Mouse (Mus musculus): ENCODE results near the gene Gm13272. TPM values are rescaled to one million over a fixed set of nuclear protein-coding genes. Genes with fewer than 3 reads are reported as not detected.
A peak's percentile ranks its signal among the peaks of the same experiment; 100 is the strongest.
"Not testable (repeated sequence)": the region's sequence is repeated elsewhere in the genome, so short reads cannot be mapped to it uniquely, and the experiment has no call there.

The Gm13272 gene
- total RNA-seq (2014; rRNA removed; ENCODE audit: low replicate concordance) (not detected in 2 replicates), polyA plus RNA-seq (2015; fragmentation: Nextera tagmentation; extraction: Ambion mirVana) (not detected in 2 replicates)

DNA sequence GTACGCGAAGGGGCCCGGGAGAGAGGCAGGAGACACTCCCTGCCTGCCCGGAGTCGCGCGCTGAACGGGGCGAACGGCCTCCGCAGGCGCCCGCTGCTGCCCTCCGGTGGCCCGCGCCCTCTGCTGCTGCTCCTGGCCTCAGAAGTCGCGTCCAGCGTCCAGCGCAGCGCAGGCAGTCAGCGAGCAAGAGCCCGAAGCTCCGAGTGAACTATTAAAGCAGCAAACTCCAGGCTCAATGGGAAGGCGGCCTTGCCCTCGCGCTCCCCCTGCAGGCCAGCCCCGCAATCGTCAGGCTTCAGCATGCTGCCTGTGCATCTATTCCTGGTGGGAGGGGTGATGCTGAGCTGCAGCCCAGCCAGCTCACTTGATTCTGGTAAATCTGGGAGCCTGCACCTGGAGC lies at the start of gene Gm13272:
Gene Gm13272 (plus strand): TSS at position 301 of the 400 bp plus-strand sequence.
- not testable (repeated sequence) for ATAC-seq (ENCODE audit: insufficient read depth, low read depth); H3K4me1 ChIP-seq (ENCODE audit: control insufficient read depth, insufficient read depth); H3K36me3 ChIP-seq (replicated peaks; ENCODE audit: control insufficient read depth, insufficient read depth, low read length); H3K27ac ChIP-seq (ENCODE audit: low read depth); H3K9me3 ChIP-seq (replicated peaks; ENCODE audit: control insufficient read depth, low read length); H3K27me3 ChIP-seq (ENCODE audit: control insufficient read depth, insufficient read depth, low read length); H3K4me3 ChIP-seq (ENCODE audit: low read depth, low read length); H3K4me2 ChIP-seq (ENCODE audit: low read depth, low read length); DNase-seq (ENCODE audit: low spot score); H3K9ac ChIP-seq (replicated peaks; ENCODE audit: low read depth, low read length)
- no CpG with 5 or more reads among the region's 29 CpGs for WGBS

- Histone ChIP-seq H3K4me2 (ENCODE audit: low read depth, low read length) (no peak overlapping the region), H3K4me3 (ENCODE audit: low read depth, low read length) (no peak overlapping the region), H3K36me3 (replicated peaks; ENCODE audit: control insufficient read depth, insufficient read depth, low read length) (no peaks in the 10 kb centered on the region), H3K27ac (ENCODE audit: low read depth) (no peak overlapping the region), H3K9ac (replicated peaks; ENCODE audit: low read depth, low read length) (no peak overlapping the region), H3K4me1 (ENCODE audit: control insufficient read depth, insufficient read depth) (no peaks in the 10 kb centered on the region), H3K27me3 (ENCODE audit: control insufficient read depth, insufficient read depth, low read length) (no peaks in the 10 kb centered on the region), H3K9me3 (replicated peaks; ENCODE audit: control insufficient read depth, low read length) (no peaks in the 10 kb centered on the region)
- ATAC-seq (ENCODE audit: insufficient read depth, low read depth), result no peak
- WGBS, result 6% methylated on average over 2 of the region's 2 CpGs
- peak; percentile 61 for DNase-seq (ENCODE audit: low spot score)
- TF ChIP-seq EP300 (IDR thresholded peaks at IDR 0.05; ENCODE audit: low read depth) (no peak), CTCF (IDR thresholded peaks at IDR 0.05; ENCODE audit: low read depth) (peak; percentile 92)
Observed at GRCm38 (mm10) chr4:88738480-88738879, 41.2 kb upstream of the Gm13272 start.

GRCm38 (mm10) chr4:88739036-88739435 lies 40.6 kb upstream of the Gm13272 start:
- ATAC-seq (ENCODE audit: insufficient read depth, low read depth) (no peak), DNase-seq (ENCODE audit: low spot score) (no peak)
- no peaks in the 10 kb centered on the region for H3K36me3 ChIP-seq (replicated peaks; ENCODE audit: control insufficient read depth, insufficient read depth, low read length)
- TF ChIP-seq CTCF (IDR thresholded peaks at IDR 0.05; ENCODE audit: low read depth) (no peak), EP300 (IDR thresholded peaks at IDR 0.05; ENCODE audit: low read depth) (no peak)
- no peaks in the 10 kb centered on the region for H3K4me1 ChIP-seq (ENCODE audit: control insufficient read depth, insufficient read depth)
- H3K27ac ChIP-seq (ENCODE audit: low read depth), result no peak overlapping the region
- 88% methylated on average over 6 of the region's 6 CpGs for WGBS
- no peak overlapping the region for H3K9ac ChIP-seq (replicated peaks; ENCODE audit: low read depth, low read length)
- no peak overlapping the region for H3K4me2 ChIP-seq (ENCODE audit: low read depth, low read length)
- no peaks in the 10 kb centered on the region for H3K9me3 ChIP-seq (replicated peaks; ENCODE audit: control insufficient read depth, low read length)
- H3K4me3 ChIP-seq (ENCODE audit: low read depth, low read length), result no peak overlapping the region
- H3K27me3 ChIP-seq (ENCODE audit: control insufficient read depth, insufficient read depth, low read length), result no peaks in the 10 kb centered on the region

- Histone ChIP-seq H3K9me3 (replicated peaks; ENCODE audit: control insufficient read depth, low read length) (no peaks in the 10 kb centered on the region), H3K36me3 (replicated peaks; ENCODE audit: control insufficient read depth, insufficient read depth, low read length) (no peaks in the 10 kb centered on the region), H3K27ac (ENCODE audit: low read depth) (no peak overlapping the region), H3K4me1 (ENCODE audit: control insufficient read depth, insufficient read depth) (no peaks in the 10 kb centered on the region), H3K9ac (replicated peaks; ENCODE audit: low read depth, low read length) (no peak overlapping the region), H3K4me3 (ENCODE audit: low read depth, low read length) (no peak overlapping the region), H3K27me3 (ENCODE audit: control insufficient read depth, insufficient read depth, low read length) (no peaks in the 10 kb centered on the region), H3K4me2 (ENCODE audit: low read depth, low read length) (no peak overlapping the region)
- ATAC-seq (ENCODE audit: insufficient read depth, low read depth) (no peak), DNase-seq (ENCODE audit: low spot score) (no peak)
- 80% methylated on average over 4 of the region's 4 CpGs for WGBS
- TF ChIP-seq CTCF (IDR thresholded peaks at IDR 0.05; ENCODE audit: low read depth) (no peak), EP300 (IDR thresholded peaks at IDR 0.05; ENCODE audit: low read depth) (no peak)
Observed at GRCm38 (mm10) chr4:88741426-88741825, 38.2 kb upstream of the Gm13272 start.

- no peak overlapping the region for H3K4me3 ChIP-seq (ENCODE audit: low read depth, low read length)
- no peaks in the 10 kb centered on the region for H3K4me1 ChIP-seq (ENCODE audit: control insufficient read depth, insufficient read depth)
- ATAC-seq (ENCODE audit: insufficient read depth, low read depth) (no peak), DNase-seq (ENCODE audit: low spot score) (no peak)
- H3K27ac ChIP-seq (ENCODE audit: low read depth), result no peak overlapping the region
- 60% methylated on average over 7 of the region's 7 CpGs for WGBS
- H3K36me3 ChIP-seq (replicated peaks; ENCODE audit: control insufficient read depth, insufficient read depth, low read length), result no peaks in the 10 kb centered on the region
- H3K9ac ChIP-seq (replicated peaks; ENCODE audit: low read depth, low read length), result no peak overlapping the region
- H3K4me2 ChIP-seq (ENCODE audit: low read depth, low read length), result no peak overlapping the region
- H3K9me3 ChIP-seq (replicated peaks; ENCODE audit: control insufficient read depth, low read length), result no peaks in the 10 kb centered on the region
- TF ChIP-seq CTCF (IDR thresholded peaks at IDR 0.05; ENCODE audit: low read depth), result peak; percentile 26; the same call in 1 of the 2 replicates
- TF ChIP-seq EP300 (IDR thresholded peaks at IDR 0.05; ENCODE audit: low read depth), result no peak
- H3K27me3 ChIP-seq (ENCODE audit: control insufficient read depth, insufficient read depth, low read length), result no peaks in the 10 kb centered on the region
Observed at GRCm38 (mm10) chr4:88742771-88743371, 36.8 kb upstream of the Gm13272 start.

DNA sequence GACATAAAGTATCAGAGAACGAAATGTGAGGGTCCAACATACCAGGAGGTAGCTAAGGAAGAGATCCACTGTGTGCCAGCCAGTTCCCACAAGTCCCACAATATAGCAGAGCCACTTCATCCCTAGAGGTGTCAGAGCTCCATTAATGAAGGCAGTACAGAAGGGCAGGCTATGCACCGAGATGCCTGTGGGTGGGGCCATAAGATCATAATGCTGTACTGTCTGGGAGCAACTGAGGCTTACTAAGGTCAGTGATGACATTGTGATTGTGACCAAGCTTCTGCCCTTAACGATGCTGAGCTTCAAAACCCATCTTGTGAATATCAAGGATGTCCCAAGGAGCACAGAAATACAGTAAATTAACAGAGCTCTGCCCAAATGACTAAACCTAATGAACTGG lies 35.4 kb upstream of the Gm13272 start:
- Histone ChIP-seq H3K9ac (replicated peaks; ENCODE audit: low read depth, low read length) (no peak overlapping the region), H3K4me1 (ENCODE audit: control insufficient read depth, insufficient read depth) (no peaks in the 10 kb centered on the region), H3K27me3 (ENCODE audit: control insufficient read depth, insufficient read depth, low read length) (no peaks in the 10 kb centered on the region), H3K9me3 (replicated peaks; ENCODE audit: control insufficient read depth, low read length) (no peaks in the 10 kb centered on the region), H3K27ac (ENCODE audit: low read depth) (no peak overlapping the region), H3K4me2 (ENCODE audit: low read depth, low read length) (no peak overlapping the region), H3K36me3 (replicated peaks; ENCODE audit: control insufficient read depth, insufficient read depth, low read length) (no peaks in the 10 kb centered on the region), H3K4me3 (ENCODE audit: low read depth, low read length) (no peak overlapping the region)
- DNase-seq (ENCODE audit: low spot score) (no peak), ATAC-seq (ENCODE audit: insufficient read depth, low read depth) (no peak)
- 54% methylated on average over 3 of the region's 3 CpGs for WGBS
- TF ChIP-seq EP300 (IDR thresholded peaks at IDR 0.05; ENCODE audit: low read depth) (no peak), CTCF (IDR thresholded peaks at IDR 0.05; ENCODE audit: low read depth) (peak; percentile 29)
